Mouse (Mus musculus): ENCODE data around the gene Mrps21. TPM values are rescaled to one million over a fixed set of nuclear protein-coding genes. Genes with fewer than 3 reads are reported as not detected.
"Not testable (repeated sequence)": the region's sequence is repeated elsewhere in the genome, so short reads cannot be mapped to it uniquely, and the experiment has no call there.

Gene Mrps21
- total and polyA plus RNA-seq, 3 experiments: 40.2 to 624 (median 190) TPM

DNA sequence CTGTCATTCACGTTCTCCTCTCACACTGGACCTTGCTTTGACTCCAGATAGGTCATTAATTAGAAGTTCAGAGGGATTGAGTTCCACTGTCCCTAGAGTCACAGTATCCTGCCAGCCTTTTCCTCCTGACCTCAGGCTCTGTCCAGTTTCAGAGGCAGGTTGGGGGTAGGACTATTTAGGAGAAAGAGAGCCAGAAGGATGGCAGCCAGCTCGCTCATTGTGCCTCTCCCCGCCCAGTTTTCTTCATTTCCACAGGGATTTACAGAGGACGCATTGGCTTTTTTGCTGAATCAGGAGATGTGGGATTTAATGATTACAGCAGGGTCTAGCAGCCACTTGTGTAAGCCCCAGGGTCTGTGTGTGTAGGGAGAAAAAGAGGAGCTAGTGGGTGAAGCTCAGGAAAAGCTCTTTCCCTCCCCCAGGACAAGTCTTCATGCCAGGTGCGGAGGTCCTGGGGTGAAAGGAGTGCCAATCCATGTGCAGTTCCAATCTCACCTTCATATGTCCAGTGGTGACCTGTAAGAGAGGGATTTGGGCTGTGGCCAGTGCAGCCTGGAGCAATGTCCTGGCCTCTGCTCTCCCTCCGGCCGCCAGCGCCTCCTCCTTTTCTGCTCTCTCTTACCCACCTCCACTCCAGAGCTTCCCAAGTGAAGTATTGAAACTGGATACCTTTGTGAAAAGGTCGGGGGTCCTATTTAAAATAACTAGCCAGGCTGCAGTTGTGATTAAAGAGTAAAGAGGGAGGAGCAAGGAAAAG is 30.5 kb upstream of the Mrps21 start:
- TF ChIP-seq CTCF (IDR thresholded peaks at IDR 0.05; ENCODE audit: low read depth, low read length) (no peak), GATA2 (IDR thresholded peaks at IDR 0.05; ENCODE audit: borderline replicate concordance, low read depth, low read length) (no peak), GATA1 (IDR thresholded peaks at IDR 0.05; ENCODE audit: borderline replicate concordance, low read length) (no peak), TAL1 (conservative IDR thresholded peaks at IDR 0.05; ENCODE audit: low read depth, low read length) (no peak), POLR2AphosphoS5 (IDR thresholded peaks at IDR 0.05; ENCODE audit: insufficient replicate concordance, low read depth, low read length) (no peak)
- Histone ChIP-seq H3K4me3 (ENCODE audit: low read depth, low read length) (no peak overlapping the region), H3K36me3 (replicated peaks) (peaks cover 20% of the 10 kb centered on the region), H3K9me3 (replicated peaks) (no peaks in the 10 kb centered on the region), H3K27me3 (ENCODE audit: insufficient read depth, low read length) (peaks cover 55% of the 10 kb centered on the region), H3K4me1 (ENCODE audit: insufficient read depth, low read depth, low read length) (peaks cover 32% of the 10 kb centered on the region)
- ATAC-seq (ENCODE audit: extremely low read depth, insufficient number of reproducible peaks, low FRiP score, poor library complexity, severe bottlenecking): no peak
- no peak for DNase-seq (ENCODE audit: low spot score)

- Histone ChIP-seq H3K9me3 (replicated peaks) (no peaks in the 10 kb centered on the region), H3K4me1 (ENCODE audit: insufficient read depth, low read depth, low read length) (peaks cover 26% of the 10 kb centered on the region), H3K27me3 (ENCODE audit: insufficient read depth, low read length) (peaks cover 46% of the 10 kb centered on the region), H3K4me3 (ENCODE audit: low read depth, low read length) (no peak overlapping the region), H3K36me3 (replicated peaks) (peaks cover 31% of the 10 kb centered on the region)
- no peak for DNase-seq (ENCODE audit: low spot score)
- ATAC-seq (ENCODE audit: extremely low read depth, insufficient number of reproducible peaks, low FRiP score, poor library complexity, severe bottlenecking): no peak
- no peak for TF ChIP-seq GATA1 (IDR thresholded peaks at IDR 0.05; ENCODE audit: borderline replicate concordance, low read length)
- no peak for TF ChIP-seq GATA2 (IDR thresholded peaks at IDR 0.05; ENCODE audit: borderline replicate concordance, low read depth, low read length)
- TF ChIP-seq POLR2AphosphoS5 (IDR thresholded peaks at IDR 0.05; ENCODE audit: insufficient replicate concordance, low read depth, low read length): no peak
- no peak for TF ChIP-seq CTCF (IDR thresholded peaks at IDR 0.05; ENCODE audit: low read depth, low read length)
- TF ChIP-seq TAL1 (conservative IDR thresholded peaks at IDR 0.05; ENCODE audit: low read depth, low read length): no peak
These were observed 28.6 kb upstream of the Mrps21 start for GRCm38 (mm10) chr3:95899800-95900524.

- H3K4me1 ChIP-seq (ENCODE audit: insufficient read depth, low read depth, low read length): peaks cover 41% of the 10 kb centered on the region
- not testable (repeated sequence) for ATAC-seq (ENCODE audit: extremely low read depth, insufficient number of reproducible peaks, low FRiP score, poor library complexity, severe bottlenecking); H3K27me3 ChIP-seq (ENCODE audit: insufficient read depth, low read length); H3K9me3 ChIP-seq (replicated peaks); DNase-seq (ENCODE audit: low spot score)
- peaks cover 32% of the 10 kb centered on the region for H3K36me3 ChIP-seq (replicated peaks)
- H3K4me3 ChIP-seq (ENCODE audit: low read depth, low read length): peak overlapping the region; percentile 41; the same call in 1 of the 2 replicates
These were observed 24.2 kb upstream of the Mrps21 start for GRCm38 (mm10) chr3:95895501-95895900.

- DNase-seq (ENCODE audit: low spot score): no peak
- H3K36me3 ChIP-seq (replicated peaks): peaks cover 35% of the 10 kb centered on the region
- no peak for TF ChIP-seq TAL1 (conservative IDR thresholded peaks at IDR 0.05; ENCODE audit: low read depth, low read length)
- no peak for TF ChIP-seq POLR2AphosphoS5 (IDR thresholded peaks at IDR 0.05; ENCODE audit: insufficient replicate concordance, low read depth, low read length)
- TF ChIP-seq CTCF (IDR thresholded peaks at IDR 0.05; ENCODE audit: low read depth, low read length): no peak
- TF ChIP-seq GATA2 (IDR thresholded peaks at IDR 0.05; ENCODE audit: borderline replicate concordance, low read depth, low read length): no peak
- TF ChIP-seq GATA1 (IDR thresholded peaks at IDR 0.05; ENCODE audit: borderline replicate concordance, low read length): no peak
- H3K27me3 ChIP-seq (ENCODE audit: insufficient read depth, low read length): no peaks in the 10 kb centered on the region
- no peaks in the 10 kb centered on the region for H3K9me3 ChIP-seq (replicated peaks)
- peaks cover 41% of the 10 kb centered on the region for H3K4me1 ChIP-seq (ENCODE audit: insufficient read depth, low read depth, low read length)
- ATAC-seq (ENCODE audit: extremely low read depth, insufficient number of reproducible peaks, low FRiP score, poor library complexity, severe bottlenecking): no peak
- peak overlapping the region; percentile 77 for H3K4me3 ChIP-seq (ENCODE audit: low read depth, low read length)
These were observed 23.2 kb upstream of the Mrps21 start for GRCm38 (mm10) chr3:95894317-95895160.

DNA sequence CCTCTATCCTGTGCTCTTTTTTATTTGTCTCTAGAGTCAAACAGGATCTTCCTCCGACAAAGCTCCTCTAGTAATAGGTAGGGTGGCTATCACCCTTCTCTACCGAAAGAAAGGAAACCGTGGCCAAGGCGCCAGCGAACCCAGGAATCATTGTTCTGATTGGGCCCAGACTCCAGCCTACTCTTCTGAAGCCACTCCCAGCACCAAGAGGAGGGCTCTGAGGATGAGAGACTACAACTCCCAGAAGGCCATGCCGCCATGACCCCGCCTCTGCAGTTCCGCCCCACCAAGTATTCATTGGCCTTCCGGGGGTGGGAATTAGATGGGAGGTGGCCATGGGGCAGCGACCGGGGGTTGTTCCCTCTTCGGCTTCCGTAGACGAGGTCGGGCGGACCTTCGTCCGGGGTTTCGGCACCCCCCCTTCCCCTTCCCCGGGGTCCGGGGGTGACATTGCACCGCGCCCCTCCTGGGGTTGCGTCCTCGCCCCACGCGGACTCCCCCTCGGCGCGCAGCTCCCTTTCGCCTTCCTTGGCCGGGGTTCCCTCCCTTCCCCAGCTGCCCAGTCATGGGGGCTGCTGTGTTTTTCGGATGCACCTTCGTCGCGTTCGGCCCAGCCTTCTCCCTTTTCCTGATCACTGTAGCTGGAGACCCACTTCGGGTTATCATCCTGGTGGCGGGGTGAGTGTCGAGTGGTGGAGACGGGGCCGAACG is 22.4 kb upstream of the Mrps21 start, which contains the start of gene Aph1a:
TSS of gene Aph1a (plus strand) at position 364 of the 711 bp plus-strand sequence.
- not testable (repeated sequence) for H3K9me3 ChIP-seq (replicated peaks); H3K27me3 ChIP-seq (ENCODE audit: insufficient read depth, low read length)
- H3K36me3 ChIP-seq (replicated peaks): peaks cover 30% of the 10 kb centered on the region
- DNase-seq (ENCODE audit: low spot score) (peak; percentile 99), ATAC-seq (ENCODE audit: extremely low read depth, insufficient number of reproducible peaks, low FRiP score, poor library complexity, severe bottlenecking) (peak; percentile 99)
- H3K4me1 ChIP-seq (ENCODE audit: insufficient read depth, low read depth, low read length): peaks cover 40% of the 10 kb centered on the region
- H3K4me3 ChIP-seq (ENCODE audit: low read depth, low read length): peak within 1 kb of the TSS; percentile 77

DNA sequence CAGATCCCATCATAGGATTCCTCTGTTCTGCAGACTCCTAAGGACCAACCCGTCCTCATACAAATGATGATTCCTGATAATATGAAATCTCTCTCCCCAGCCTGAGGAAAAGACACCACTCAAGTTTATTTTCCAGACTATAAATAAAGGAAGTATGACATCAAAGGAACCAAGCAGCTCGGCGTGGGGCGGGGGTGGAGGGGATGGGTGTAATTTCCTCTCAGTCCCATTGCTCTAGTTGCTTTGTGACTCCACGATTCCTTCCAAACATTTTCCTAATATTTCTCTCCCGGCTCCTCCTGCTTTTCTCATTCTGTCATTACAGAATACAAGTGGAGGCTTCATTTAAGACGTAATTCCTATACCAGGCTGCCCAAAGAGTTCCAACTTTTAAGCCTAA is 21.8 kb upstream of the Mrps21 start:
- no peaks in the 10 kb centered on the region for H3K27me3 ChIP-seq (ENCODE audit: insufficient read depth, low read length)
- H3K4me3 ChIP-seq (ENCODE audit: low read depth, low read length): peak overlapping the region; percentile 70; the same call in 1 of the 2 replicates
- TF ChIP-seq TAL1 (conservative IDR thresholded peaks at IDR 0.05; ENCODE audit: low read depth, low read length) (no peak), GATA1 (IDR thresholded peaks at IDR 0.05; ENCODE audit: borderline replicate concordance, low read length) (no peak), GATA2 (IDR thresholded peaks at IDR 0.05; ENCODE audit: borderline replicate concordance, low read depth, low read length) (no peak), CTCF (IDR thresholded peaks at IDR 0.05; ENCODE audit: low read depth, low read length) (no peak), POLR2AphosphoS5 (IDR thresholded peaks at IDR 0.05; ENCODE audit: insufficient replicate concordance, low read depth, low read length) (no peak)
- H3K9me3 ChIP-seq (replicated peaks): no peaks in the 10 kb centered on the region
- DNase-seq (ENCODE audit: low spot score) (no peak), ATAC-seq (ENCODE audit: extremely low read depth, insufficient number of reproducible peaks, low FRiP score, poor library complexity, severe bottlenecking) (no peak)
- peaks cover 40% of the 10 kb centered on the region for H3K4me1 ChIP-seq (ENCODE audit: insufficient read depth, low read depth, low read length)
- H3K36me3 ChIP-seq (replicated peaks): peaks cover 29% of the 10 kb centered on the region
